Mouse (Mus musculus) layer of hippocampus, adult 8-10 months (tissue): ENCODE results near the gene Smtn. TPM values are rescaled to one million over a fixed set of nuclear protein-coding genes. Genes with fewer than 3 reads are reported as not detected.

Experiments used
- DNase-seq, 2 experiments: peaks; one replicate each; pipeline ENCODE4 v3.0.0; 2022; ENCODE audit warnings: low spot score in 2 of 2
- total RNA-seq, 4 experiments: library from RNA; stranded (reverse); gene quantifications; 2 replicates each; pipeline ENCODE4 v1.2.4; 2022

The Smtn gene
- 10 to 100 TPM in 1 of 4 experiments, 1 to 10 TPM in 3; 6.4 to 12.1 (median 8.3) TPM for total RNA-seq

DNA sequence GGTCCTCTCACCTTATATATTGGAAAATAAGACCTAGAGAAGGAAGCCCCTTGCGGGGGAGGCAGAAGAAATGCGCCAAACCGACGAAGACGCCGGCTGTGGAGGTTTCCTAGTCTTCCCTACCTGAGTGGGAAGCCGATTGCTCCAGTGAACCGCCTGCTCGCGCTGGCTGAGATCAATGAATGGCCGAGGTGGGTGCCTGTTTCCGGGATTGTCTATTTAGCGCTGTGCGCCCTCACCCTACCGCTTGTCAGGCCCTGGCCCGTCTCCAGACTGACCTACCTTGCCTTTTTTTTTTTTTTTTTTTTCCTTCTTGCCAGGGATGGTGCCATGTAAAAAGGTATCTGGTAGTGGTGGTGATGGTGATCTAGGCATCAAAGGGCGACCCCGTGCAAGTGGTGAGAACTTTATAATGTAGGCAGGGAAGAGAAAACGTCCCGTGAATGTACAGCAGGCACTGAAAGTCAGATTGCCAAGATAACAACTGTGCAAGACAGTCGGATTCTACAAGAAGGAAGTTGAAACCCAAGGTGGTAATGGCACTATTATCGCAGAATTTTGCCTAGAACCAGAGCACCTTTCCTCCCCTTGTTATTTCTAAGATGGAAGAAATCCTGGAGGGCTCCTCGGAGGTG, at the start of gene Smtn:
Gene Smtn (minus strand): TSS at position 162 of the 635 bp plus-strand sequence.
- DNase-seq, result no peak

DNA sequence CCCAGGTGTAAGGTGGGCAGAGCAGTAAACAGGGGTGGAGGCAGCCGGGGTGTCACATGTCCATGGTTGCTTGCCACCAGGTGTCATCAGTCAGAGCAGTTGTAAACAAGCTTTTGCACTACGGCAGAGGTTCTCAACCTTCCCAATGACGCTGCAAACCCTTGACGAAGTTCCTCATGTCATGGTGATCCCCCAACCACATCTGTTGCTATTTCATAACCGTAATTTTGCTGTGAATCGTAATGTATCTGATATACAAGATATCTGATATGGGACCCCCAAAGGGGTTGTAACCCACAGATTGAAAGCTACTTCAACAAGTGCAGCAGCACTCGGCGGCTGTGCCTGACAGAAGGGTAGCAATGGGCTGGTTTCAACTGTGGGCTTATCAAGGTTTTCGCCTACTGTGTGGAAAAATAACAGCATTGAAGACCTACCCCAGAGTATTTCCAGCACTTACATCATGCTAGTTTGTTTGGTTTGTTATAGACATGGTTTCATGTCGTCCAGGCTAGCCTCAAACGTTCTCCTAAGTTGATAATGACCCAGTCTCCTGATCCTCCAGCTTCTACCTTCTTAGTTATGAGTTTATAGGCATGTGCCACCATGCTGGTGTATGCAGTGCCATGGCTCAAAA, 47.7 kb upstream of the Smtn start:
- DNase-seq, result no peak

DNA sequence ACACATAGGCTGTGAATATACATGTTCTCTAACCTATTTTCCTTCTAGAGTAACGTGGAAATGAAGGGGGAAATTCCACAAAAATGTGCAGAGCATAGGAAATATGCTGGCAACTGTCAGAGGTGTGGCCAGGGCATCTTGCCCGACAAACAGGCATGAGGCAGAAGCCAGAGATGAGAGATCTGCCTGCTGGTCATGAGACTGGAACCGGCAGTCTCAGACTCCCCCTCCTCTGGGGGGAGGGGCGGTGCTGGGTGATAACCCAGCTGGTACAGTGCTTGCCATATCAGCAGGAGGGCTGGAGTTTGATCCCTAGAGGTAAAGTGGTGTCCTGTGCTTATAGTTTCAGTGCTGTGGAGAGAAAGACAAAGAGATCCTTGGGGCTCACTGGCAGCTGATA, 46.9 kb upstream of the Smtn start:
- DNase-seq, result no peak

DNA sequence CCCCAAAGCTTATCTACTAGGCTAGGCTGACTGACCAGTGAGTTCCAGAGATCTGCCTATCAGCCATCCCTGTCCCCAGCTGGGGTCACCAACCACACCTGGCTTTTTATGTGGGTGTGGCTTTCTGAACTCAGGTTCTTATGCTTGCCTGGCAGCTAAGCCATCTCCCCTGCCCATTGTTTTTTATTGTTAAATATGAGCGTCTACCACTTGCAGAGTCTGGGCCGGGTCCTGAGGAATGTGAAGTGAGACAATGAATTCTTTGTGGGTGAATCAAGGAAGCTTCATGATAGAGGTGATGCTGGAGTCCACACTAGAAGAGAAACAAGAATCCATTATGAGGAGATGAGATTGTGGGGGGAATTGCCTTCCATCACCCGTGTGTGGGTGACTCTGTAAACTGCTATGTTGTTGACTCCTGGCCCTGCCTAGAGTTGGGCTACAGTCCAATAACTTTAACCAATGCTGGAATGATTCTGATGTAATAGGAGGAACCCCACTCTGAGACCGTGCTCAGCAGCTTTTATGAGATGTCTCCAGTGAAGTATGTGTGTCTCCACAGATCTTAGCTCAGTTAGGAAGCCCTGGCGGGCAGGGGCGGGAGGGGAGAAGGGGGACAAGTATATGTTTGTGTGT, 45.7 kb upstream of the Smtn start:
- no peak for DNase-seq

DNA sequence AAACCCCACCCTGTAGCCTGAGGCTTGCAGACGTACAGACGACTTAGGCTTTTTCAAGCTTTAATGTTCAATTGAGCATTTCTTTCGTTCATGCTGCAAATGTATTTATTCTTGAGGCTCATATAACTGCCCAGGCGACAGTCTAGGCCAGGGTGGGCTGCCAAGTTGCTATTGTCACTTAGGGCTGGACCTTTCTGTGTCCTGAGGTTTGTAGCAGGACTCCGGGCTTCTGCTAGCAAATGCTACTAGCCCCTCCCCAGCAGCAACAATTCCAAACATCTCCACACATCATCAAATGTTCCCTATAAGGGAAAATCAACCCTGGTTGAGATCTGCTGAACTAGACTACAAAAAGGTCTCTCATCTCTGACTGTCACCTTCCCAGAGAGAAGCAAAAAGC, 42.7 kb upstream of the Smtn start:
- DNase-seq, result no peak

DNA sequence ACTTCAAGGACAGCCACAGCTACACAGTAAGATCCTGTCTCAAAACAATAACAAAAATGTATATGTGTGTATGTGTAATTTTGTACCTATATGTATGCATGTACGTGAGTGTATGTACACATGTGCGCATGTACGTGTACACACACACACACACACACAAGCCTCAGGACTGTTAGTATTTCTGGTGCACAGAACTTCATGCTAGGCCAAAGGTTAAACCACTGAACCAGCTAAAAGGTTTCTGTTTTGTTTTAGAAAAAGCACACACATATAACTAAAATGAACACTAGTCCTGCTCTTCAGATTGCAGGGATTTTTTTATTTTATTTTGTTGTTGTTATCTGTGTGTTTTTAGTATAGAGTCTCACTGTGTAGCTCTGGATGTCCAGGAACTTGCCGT, 41.5 kb upstream of the Smtn start:
- DNase-seq, result no peak

DNA sequence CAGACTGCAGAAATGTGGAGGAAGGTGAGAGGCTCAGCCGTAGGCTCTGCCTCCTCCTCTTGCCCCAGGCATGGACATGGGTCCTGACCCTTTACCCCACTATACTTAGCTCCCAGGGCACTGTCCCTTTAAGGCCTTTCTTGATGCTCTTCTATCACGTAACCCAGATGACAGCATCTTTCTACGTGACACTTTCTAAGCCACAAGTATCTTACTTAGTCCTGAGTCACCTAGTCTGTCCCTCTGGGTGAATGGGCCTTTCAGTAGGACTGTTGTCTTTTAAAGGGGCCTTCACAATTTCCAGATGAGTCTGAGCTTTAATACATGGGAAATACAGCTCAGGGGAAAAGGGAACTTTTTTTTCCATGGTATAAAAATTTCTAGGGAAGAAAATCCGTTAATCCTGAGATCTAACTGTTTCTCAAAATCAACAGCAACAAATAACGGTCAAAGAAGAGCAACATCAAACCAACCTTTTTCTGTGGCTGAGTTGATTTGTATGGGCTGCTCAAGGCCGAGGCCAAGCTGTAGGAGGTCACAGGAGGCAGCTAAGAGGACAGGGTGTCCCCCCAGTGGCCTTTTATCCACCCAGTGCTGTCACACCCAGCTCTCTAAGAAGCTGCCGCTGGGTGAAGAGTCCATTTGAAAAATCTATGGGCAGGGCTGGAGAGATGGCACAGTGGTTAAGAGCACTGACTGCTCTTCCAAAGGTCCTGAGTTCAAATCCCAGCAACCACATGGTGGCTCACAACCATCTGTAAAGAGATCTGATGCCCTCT, 40.1 kb upstream of the Smtn start:
- DNase-seq, result no peak

DNA sequence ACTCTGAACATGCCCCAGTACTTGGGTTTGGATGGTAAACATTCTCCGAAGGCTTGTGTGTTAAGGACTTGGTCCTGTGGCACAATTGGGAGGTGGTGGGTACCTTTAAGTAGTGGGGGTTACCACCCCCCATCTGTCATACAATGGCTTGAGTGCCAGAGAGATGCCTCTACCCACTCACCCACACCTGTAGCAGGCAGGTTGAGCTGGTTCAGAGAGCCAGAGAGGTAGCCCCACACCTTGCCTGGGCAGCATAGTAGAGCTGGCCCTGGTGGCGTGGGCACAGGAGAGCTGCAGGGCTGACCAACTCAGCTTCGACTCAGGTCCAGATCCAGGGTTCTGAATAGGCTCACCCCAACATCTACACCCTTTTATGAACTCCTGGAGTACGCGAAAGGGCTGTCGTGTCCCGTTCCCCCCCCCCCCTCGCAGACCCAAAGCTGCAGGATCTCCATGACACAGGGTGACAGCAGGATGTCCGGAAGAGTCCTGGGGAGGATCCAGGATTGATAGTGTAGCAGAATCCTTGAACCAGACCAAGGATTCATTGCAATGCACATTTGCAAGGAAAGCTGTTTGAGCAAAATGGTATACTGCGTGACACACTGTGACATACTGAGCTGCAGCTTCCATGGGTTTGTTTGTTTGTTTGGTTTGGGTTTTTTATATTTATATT, 37.8 kb upstream of the Smtn start:
- no peak for DNase-seq

DNA sequence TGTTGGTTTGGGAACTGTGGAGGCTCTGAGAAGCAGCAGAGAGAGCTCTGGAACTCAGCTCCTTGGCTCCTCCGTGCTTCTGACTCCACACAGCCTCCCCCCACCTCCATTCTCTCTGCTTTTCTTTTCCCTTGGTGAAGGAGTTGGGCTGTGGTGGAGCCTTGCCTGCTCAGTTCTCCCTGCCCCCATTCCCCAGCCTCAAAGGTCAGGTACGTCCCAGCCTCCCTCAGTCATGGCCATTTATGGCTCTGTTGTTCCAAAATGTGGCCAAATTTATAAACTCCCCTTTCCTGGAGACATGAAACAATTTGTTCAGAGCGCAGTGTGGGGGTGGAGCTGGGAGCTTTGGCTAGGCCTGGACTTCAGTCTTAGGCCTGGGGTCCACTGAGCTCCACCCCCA, 34.8 kb upstream of the Smtn start:
- no peak for DNase-seq

DNA sequence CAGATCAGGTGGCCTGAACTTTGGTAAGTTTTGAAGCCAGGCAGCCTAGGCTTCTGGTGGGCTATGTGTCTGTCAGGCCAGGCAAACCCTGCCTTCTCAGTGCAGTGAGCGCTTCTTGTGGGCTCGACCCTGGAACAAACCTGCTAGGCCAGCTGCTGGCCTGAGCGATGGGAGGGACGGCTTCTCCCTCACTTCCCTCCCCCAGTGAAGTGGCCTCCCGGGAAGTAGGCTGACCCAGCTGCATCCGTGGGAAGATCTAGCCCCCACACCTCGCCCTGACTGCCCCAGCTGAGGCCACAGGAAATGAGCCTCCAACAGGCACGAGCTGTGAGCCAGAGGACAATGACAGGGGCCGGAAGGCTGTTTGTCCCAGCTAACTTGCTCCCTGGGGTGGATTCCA, 32.7 kb upstream of the Smtn start:
- DNase-seq, result no peak

DNA sequence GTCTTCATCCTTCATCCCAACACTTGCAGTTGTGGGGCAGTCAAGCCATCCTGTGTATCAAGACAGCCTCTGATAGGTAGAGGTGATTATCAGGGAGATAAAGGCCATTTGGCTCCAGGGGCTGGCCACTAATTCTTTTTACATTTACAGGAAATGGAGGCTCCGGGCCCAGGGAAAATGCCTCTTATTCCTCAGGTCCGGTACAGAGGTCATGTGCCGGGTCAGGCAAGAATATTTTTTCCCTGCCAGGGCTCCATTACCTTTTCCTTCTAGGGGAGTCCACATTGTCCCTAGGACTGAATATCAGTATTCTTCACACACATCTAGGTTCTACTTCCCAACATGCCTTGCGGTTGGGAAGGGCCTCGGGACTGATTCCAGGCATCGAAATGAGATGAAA, 31.8 kb upstream of the Smtn start:
- no peak for DNase-seq

DNA sequence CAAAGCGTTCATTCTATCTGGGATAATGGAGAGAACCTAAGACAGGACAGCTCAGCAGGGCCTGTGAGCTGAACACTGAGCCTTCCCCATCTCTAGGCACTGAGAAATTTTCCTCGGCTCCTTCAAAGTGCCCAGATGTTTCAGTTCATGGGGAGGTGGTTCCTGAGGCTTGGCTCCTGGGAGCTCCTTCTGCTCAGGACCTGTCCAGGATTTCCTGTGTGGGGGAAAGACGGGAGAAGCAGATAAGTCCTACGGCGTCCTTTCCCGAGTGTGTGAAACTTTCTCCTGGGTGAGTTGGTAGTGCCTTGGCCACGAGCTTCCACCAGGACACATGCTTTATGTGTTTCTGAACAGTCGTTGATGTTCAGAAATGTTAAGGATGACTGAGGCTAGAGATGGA, 29.9 kb upstream of the Smtn start:
- no peak for DNase-seq

DNA sequence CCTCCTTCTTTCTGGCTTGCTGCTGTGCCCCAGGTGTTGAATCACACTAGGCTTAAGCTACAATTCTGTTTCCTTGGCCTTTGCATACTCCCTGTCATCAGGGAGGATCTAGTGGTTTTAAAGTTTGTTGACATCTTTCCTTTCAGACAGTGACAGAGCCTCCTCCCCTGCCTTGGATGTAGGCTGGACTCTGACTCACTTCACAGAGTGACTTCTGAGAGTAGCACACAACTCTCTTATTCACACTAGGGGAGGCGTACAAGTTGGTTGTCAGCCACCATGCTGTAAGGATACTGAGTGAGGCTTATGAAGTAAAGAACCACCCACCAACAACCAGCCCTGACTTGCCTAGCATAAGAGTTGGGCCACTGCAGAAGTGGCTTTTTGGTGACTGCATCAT, 27.5 kb upstream of the Smtn start:
- no peak for DNase-seq

DNA sequence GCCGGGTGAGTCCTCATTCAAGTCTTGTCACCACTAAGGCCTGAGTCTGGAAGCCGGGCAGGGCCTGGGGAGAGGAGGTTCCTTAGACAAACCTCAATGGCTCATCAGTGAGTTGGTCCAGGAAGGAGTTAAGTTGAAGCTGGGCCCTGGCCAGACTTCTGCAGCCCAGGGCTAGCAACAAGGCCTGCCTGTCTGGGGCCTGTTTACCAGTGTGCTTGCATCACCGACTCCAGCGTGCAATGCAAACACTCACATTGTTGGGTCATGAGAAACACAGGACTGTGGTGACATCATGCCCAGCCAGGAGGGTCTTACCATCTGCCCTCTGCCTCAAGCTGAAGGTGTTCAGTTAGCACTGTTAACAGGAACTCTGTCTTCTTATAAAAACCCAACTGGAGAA, 25.6 kb upstream of the Smtn start:
- no peak for DNase-seq

DNA sequence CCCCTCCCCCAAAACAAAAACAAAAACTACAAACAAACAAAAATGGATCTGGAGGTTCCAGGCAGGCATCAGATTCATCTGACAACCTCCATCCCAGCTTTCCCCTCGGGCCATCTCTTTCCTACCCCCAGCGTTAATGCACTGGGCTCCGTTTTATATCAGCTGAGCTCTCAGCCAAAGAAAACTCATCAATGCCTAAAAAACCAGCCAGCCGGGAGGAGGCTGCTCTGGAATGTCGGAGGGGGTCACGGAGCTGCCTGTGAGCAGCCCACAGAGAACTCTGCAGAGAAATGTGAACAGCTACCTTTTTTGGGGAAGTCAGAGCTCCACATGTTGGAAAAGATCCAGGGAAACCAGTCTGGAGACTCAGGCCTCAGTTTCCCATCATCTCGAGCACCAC, 24.0 kb upstream of the Smtn start:
- DNase-seq, result no peak

DNA sequence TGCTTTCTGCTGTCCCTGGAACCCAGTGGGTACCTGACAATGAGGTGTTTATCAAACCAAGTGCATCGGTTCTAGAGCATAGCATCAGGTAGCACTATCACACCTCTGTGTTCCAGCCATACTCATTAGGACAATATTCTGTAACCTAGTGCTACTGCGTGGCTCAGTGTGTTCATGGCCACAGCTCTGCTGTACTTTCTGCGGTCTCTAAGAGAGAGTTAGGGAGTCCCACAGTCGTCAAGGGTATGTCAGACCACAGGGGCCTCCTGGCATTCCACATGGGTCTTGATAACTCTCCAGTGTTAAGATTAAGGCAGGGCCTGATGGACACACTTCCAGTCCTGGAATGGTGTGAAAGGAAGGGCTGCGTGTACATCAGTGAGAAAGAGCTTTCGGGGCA, 23.4 kb upstream of the Smtn start:
- no peak for DNase-seq

DNA sequence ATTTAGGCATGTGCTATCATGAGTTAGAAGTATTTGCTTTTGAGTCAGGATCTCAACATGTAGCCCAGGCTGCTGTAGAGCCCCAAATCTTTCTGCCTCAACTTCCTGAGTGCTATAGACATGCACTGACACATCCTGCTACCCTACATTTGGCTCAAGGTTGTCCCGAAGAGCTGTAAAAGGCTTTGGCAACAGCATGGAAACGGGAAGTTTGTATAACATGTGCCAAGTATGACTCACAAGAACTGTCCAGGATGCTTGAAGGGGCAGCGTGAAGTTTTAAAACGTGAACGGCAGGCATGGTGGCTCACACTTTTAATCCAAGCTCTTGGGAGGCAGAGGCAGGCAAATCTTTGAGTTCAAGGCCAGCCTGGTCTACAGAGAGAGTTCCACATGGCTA, 19.8 kb upstream of the Smtn start:
- no peak for DNase-seq

DNA sequence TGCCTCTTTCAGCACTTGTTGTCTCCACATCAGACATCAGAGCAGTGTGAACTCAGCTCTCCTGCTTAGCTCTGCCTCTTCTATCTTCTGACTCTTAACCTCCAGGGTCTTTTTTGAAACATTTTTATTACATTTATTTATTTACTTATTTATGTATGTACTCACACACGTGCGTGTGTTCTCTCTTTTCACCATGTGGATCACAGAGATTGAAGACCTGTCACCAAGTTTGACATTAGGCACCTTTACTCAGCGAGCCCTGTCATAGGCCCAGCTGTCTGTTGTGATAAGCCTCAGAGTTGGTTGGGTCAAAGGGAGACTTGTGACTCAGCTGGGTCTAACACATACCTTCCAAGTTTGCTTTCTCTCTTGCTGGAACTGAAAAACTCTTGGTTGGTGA, 17.4 kb upstream of the Smtn start:
- DNase-seq, result no peak

DNA sequence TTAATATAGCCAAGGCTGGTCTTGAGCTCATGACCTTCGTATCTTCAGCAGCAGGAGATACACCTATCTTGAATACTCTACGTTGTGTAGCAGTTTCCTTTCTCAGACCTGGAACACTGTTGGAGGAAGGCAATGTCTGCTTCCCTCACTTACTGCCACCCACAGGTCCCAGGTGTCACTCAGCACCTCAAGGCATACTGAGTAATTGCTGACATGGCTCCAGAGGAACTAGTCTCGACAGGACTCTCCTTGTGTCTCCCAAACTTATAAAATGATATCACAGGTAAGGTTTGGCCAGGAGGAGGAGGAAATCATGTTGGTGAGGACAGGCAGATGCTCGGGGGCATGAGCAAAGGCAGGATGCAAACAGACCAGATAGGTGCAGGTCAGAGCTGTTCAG, 14.6 kb upstream of the Smtn start:
- no peak for DNase-seq

DNA sequence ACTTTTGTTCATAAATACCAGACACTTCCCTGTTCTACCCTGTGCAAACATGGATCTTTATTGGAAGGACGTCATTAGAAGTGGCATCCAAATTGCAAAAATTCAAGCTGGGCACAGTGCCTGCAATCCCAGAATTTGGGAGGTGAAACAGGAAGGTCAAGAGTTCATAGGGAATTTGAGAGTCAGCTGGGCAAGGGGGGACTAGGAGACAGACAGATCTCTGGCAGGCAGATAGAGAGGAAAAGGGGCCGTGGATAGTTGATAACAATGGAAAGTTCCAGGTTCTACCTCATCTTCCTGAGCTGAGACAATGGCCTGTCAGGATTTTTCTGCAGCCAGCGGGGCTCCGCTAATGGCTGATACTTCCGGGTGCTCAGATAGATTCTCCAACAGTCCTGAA, 9.4 kb upstream of the Smtn start:
- DNase-seq, result no peak

DNA sequence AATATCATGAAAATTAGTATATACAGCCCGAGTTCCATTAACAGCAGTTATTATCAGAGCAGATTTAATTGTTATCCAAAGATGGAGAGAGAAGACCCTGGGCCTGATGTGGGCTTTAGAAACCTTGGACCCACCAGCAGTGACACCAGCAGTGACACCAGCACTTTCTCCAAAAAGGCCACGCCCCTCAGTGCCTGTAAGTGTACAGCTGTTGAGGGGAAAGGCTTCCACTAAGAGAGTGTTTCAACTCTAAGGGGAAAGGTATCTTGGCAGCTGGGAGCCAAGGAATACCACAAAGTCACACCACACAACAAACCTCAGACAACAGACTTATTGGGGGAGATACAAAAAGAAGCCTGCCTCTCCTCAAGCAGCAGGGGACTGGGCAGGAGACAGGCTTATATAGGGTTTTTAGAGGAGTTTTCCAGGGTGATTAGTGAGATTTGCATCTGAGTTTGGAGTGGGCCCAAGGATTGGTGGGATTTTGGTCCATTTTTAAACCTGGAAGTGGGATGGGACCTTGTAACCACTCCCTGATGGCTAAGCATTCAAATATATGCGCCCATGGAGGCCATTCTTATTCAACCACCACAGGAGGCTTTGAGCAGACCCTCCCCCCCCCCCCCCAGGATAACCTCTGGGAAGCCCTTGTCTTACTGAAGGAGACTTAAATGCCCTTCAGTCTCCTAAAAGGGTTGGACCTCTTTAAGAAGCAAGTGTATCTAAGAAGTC, 8.3 kb upstream of the Smtn start:
- DNase-seq, result no peak
